Mouse (Mus musculus) kidney, adult 10 weeks (tissue): ENCODE results near the gene Mex3d. TPM values are rescaled to one million over a fixed set of nuclear protein-coding genes. Genes with fewer than 3 reads are reported as not detected.

Experiments used
- polyA plus RNA-seq: library from polyadenylated mRNA; stranded (reverse); fragments of 350-450 nt; fragmentation: Illumina TruSeq; extraction: RNeasy Lipid Tissue Mini Kit (QIAGEN cat#74804); gene quantifications from one replicate; pipeline ENCODE4 v1.2.3, GENCODE M21; 2014; ENCODE audit warnings: low read depth, low replicate concordance

Gene Mex3d
- polyA plus RNA-seq: 2.8 TPM

GRCm38 (mm10) chr10:80387522-80387959 is at the start of gene Mex3d:
Gene Mex3d, minus strand, starts transcription at chr10:80387659.

GRCm38 (mm10) chr10:80433513-80434232 is 46.2 kb upstream of the Mex3d start, which contains the start of gene Tcf3:
Gene Tcf3, minus strand, starts transcription at chr10:80433647.

GRCm38 (mm10) chr10:80406684-80407501 is 19.4 kb upstream of the Mex3d start, which contains the start of gene Uqcr11:
Gene Uqcr11, minus strand, starts transcription at chr10:80406830.

GRCm38 (mm10) chr10:80399191-80399972 is 11.9 kb upstream of the Mex3d start, which contains the start of gene Mbd3:
Gene Mbd3, minus strand, starts transcription at chr10:80399550.

GRCm38 (mm10) chr10:80356001-80356682 is 31.3 kb downstream of the Mex3d start, which contains the start of gene Plk5:
Gene Plk5, plus strand, starts transcription at chr10:80356459.

GRCm38 (mm10) chr10:80348244-80348781 is 39.1 kb downstream of the Mex3d start, which contains the start of gene Adamtsl5:
Gene Adamtsl5, minus strand, starts transcription at chr10:80348412.

Other genes with a start within 250 kb of the Mex3d start
- 0.85 TPM for gene Atp5d, start 249.0 kb downstream of the Mex3d start, polyA plus RNA-seq
- gene Cbarp, start 246.8 kb downstream of the Mex3d start, polyA plus RNA-seq: not detected
- gene Midn, start 239.4 kb downstream of the Mex3d start, polyA plus RNA-seq: 5.1 TPM
- 12.5 TPM for gene Cirbp, start 221.7 kb downstream of the Mex3d start, polyA plus RNA-seq
- not detected for gene 1600002K03Rik, start 214.7 kb downstream of the Mex3d start, polyA plus RNA-seq
- 0.40 TPM for gene Efna2, start 208.2 kb downstream of the Mex3d start, polyA plus RNA-seq
- 3.0 TPM for gene Mum1, start 161.2 kb downstream of the Mex3d start, polyA plus RNA-seq
- 4.1 TPM for gene Ndufs7, start 138.5 kb downstream of the Mex3d start, polyA plus RNA-seq
- gene Gamt, start 126.6 kb downstream of the Mex3d start, polyA plus RNA-seq: 1.3 TPM
- gene Dazap1, start 126.2 kb downstream of the Mex3d start, polyA plus RNA-seq: 13.7 TPM
- gene Rps15, start 95.2 kb downstream of the Mex3d start, polyA plus RNA-seq: not detected
- not detected for gene Apc2, start 91.7 kb downstream of the Mex3d start, polyA plus RNA-seq
- 0.73 TPM for gene 2310011J03Rik, start 67.1 kb downstream of the Mex3d start, polyA plus RNA-seq
- not detected for gene Pcsk4, start 58.2 kb downstream of the Mex3d start, polyA plus RNA-seq
- gene Reep6, start 57.7 kb downstream of the Mex3d start, polyA plus RNA-seq: 1.3 TPM
- 0.12 TPM for gene Adamtsl5, start 39.2 kb downstream of the Mex3d start, polyA plus RNA-seq
- not detected for gene Plk5, start 31.2 kb downstream of the Mex3d start, polyA plus RNA-seq
- gene Mbd3, start 11.9 kb upstream of the Mex3d start, polyA plus RNA-seq: not detected
- gene Uqcr11, start 19.2 kb upstream of the Mex3d start, polyA plus RNA-seq: not detected
- 1.3 TPM for gene Tcf3, start 46.0 kb upstream of the Mex3d start, polyA plus RNA-seq
- not detected for gene Onecut3, start 107.2 kb upstream of the Mex3d start, polyA plus RNA-seq
- gene Atp8b3, start 151.5 kb upstream of the Mex3d start, polyA plus RNA-seq: not detected
- 0.16 TPM for gene Rexo1, start 173.9 kb upstream of the Mex3d start, polyA plus RNA-seq
- gene Klf16, start 189.7 kb upstream of the Mex3d start, polyA plus RNA-seq: 1.5 TPM
- 0.53 TPM for gene Abhd17a, start 202.7 kb upstream of the Mex3d start, polyA plus RNA-seq
- gene Scamp4, start 215.2 kb upstream of the Mex3d start, polyA plus RNA-seq: 0.44 TPM
- not detected for gene Adat3, start 215.2 kb upstream of the Mex3d start, polyA plus RNA-seq
- not detected for gene Gm49322, start 218.4 kb upstream of the Mex3d start, polyA plus RNA-seq
- gene Csnk1g2, start 235.2 kb upstream of the Mex3d start, polyA plus RNA-seq: 0.53 TPM